Mouse (Mus musculus) testis, adult 2 months (tissue): ENCODE measurements around the gene Slfn5.

Experiments used
- CTCF ChIP-seq: fragments of 200-500 bp; IDR thresholded peaks from 2 replicates; pipeline ENCODE4 v1.5.1; 2012; ENCODE audit warnings: low read depth, mild to moderate bottlenecking, inconsistent platforms, low read length, moderate library complexity; ENCODE audit not compliant: control insufficient read depth, insufficient read depth, insufficient replicate concordance
- POLR2A ChIP-seq: fragments of 200-500 bp; IDR thresholded peaks from 2 replicates; pipeline ENCODE4 v1.6.1; 2012; ENCODE audit warnings: low read depth, mild to moderate bottlenecking, inconsistent platforms, low read length, moderate library complexity; ENCODE audit not compliant: control insufficient read depth

- TF ChIP-seq CTCF (no peak), POLR2A (no peak)
Observed at GRCm38 (mm10) chr11:82928897-82929632, 22.1 kb upstream of the Slfn5 start.
